Mouse (Mus musculus): Measurements from ENCODE around the gene C1qb. TPM values are rescaled to one million over a fixed set of nuclear protein-coding genes. Genes with fewer than 3 reads are reported as not detected.

C1qb gene
- polyA plus RNA-seq, 1 experiment from 2014 or later = 45.8 TPM

DNA sequence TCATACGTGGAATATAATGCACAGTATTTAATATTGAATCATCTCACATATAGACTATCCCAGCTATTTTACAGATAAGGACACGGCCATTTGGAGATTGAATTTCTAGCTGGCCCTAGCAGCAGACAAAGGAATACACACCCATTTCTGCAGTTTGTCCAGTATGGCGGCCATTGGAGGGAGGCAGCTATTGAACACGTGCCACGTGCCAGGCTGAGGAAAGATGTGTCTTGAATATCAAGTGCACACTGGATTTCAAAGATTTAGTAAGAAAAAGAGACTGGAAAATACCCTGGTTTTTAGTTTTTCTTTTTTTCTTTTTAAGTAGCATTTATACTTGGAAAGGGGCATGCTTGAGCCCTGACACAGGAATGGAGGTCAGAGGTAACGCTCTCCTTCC is 38.8 kb downstream of the C1qb start:
- Histone ChIP-seq H3K27me3 (replicated peaks; ENCODE audit: control insufficient read depth, insufficient read depth, low read length) (no peaks in the 10 kb centered on the region), H3K36me3 (ENCODE audit: control insufficient read depth, insufficient read depth, low read length) (no peaks in the 10 kb centered on the region), H3K9me3 (replicated peaks; ENCODE audit: control insufficient read depth, low read length) (no peaks in the 10 kb centered on the region), H3K27ac (ENCODE audit: low read depth, low read length) (no peak overlapping the region), H3K4me1 (ENCODE audit: control insufficient read depth, insufficient read depth, low read length) (peaks cover 7% of the 10 kb centered on the region), H3K4me2 (ENCODE audit: low read length) (no peak overlapping the region), H3K9ac (ENCODE audit: low read length) (no peak overlapping the region), H3K4me3 (ENCODE audit: low read depth, low read length) (no peak overlapping the region)
- no peak for ATAC-seq
- WGBS = 58% methylated on average over 6 of the region's 6 CpGs
- no peak for DNase-seq (ENCODE audit: low spot score)

DNA sequence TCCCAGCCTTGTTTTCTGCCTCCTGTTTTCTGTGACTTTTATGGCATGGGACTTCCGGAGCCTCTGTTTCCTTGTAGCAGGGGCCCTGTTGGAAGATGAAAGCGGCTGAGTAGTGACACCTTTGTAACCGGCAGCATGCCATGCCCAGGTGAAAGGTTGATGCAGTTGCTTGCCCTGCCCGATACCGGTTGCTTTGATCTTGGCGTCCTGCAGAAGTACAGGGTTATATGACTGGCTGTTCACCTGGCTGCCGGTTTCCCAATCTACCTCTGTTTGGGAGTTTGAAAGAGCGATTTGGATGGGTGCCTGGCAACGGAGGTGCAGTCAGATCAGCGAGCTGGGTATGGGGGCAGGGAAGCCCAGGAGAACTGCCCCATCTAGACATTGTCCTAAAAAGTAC is 43.2 kb downstream of the C1qb start:
- 86% methylated on average over 10 of the region's 10 CpGs for WGBS
- no peaks in the 10 kb centered on the region for H3K9me3 ChIP-seq (replicated peaks; ENCODE audit: control insufficient read depth, low read length)
- no peaks in the 10 kb centered on the region for H3K27me3 ChIP-seq (replicated peaks; ENCODE audit: control insufficient read depth, insufficient read depth, low read length)
- H3K27ac ChIP-seq (ENCODE audit: low read depth, low read length) = no peak overlapping the region
- H3K4me3 ChIP-seq (ENCODE audit: low read depth, low read length) = no peak overlapping the region
- no peak overlapping the region for H3K9ac ChIP-seq (ENCODE audit: low read length)
- H3K4me2 ChIP-seq (ENCODE audit: low read length) = no peak overlapping the region
- H3K36me3 ChIP-seq (ENCODE audit: control insufficient read depth, insufficient read depth, low read length) = no peaks in the 10 kb centered on the region
- DNase-seq (ENCODE audit: low spot score) (no peak), ATAC-seq (no peak)
- peaks cover 16% of the 10 kb centered on the region for H3K4me1 ChIP-seq (ENCODE audit: control insufficient read depth, insufficient read depth, low read length)

DNA sequence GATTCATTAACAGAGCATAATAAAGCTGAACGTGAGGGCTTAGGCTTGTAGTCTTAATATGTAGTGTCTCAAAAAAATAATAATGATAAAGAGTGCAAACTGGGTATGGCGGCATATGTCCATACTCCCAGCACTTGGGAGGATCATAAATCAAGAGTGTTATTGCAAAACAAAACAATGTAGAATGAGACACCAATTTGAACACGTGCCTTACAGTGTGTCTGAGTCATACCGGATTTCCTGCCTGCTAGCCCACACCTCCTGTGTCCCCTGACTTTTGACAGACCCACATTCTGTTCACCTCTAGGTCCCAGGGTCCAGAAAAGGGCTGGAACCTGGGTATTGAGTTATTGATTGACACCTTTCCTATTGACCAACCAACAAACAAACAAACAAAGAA is 44.0 kb downstream of the C1qb start:
- Histone ChIP-seq H3K4me3 (ENCODE audit: low read depth, low read length) (no peak overlapping the region), H3K9ac (ENCODE audit: low read length) (no peak overlapping the region), H3K27me3 (replicated peaks; ENCODE audit: control insufficient read depth, insufficient read depth, low read length) (no peaks in the 10 kb centered on the region), H3K27ac (ENCODE audit: low read depth, low read length) (no peak overlapping the region), H3K36me3 (ENCODE audit: control insufficient read depth, insufficient read depth, low read length) (no peaks in the 10 kb centered on the region), H3K4me1 (ENCODE audit: control insufficient read depth, insufficient read depth, low read length) (peaks cover 23% of the 10 kb centered on the region), H3K9me3 (replicated peaks; ENCODE audit: control insufficient read depth, low read length) (no peaks in the 10 kb centered on the region), H3K4me2 (ENCODE audit: low read length) (no peak overlapping the region)
- DNase-seq (ENCODE audit: low spot score) (no peak), ATAC-seq (no peak)
- 88% methylated on average over 4 of the region's 4 CpGs for WGBS

DNA sequence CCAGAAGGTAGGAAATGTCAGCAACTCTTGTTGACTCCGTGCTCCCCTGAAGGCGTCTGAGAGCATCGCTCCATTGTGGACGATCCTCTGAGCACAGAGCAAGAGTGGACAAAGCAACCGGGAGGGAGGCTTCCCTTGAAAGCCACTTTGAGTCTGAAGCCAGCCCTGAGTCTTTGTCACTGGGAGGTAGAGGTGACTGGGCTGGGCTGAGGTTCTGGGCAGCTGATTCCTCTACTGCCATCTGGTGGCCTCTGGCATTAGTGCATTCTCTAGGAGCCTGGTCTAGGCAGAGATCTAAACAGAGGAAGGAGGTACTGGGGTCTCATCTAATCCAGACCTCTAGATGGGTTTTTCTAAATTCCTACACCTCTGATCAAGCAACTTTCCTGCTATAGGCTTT is 44.9 kb downstream of the C1qb start:
- Histone ChIP-seq H3K9ac (ENCODE audit: low read length) (no peak overlapping the region), H3K9me3 (replicated peaks; ENCODE audit: control insufficient read depth, low read length) (no peaks in the 10 kb centered on the region), H3K36me3 (ENCODE audit: control insufficient read depth, insufficient read depth, low read length) (no peaks in the 10 kb centered on the region), H3K27me3 (replicated peaks; ENCODE audit: control insufficient read depth, insufficient read depth, low read length) (no peaks in the 10 kb centered on the region), H3K27ac (ENCODE audit: low read depth, low read length) (no peak overlapping the region), H3K4me3 (ENCODE audit: low read depth, low read length) (no peak overlapping the region), H3K4me2 (ENCODE audit: low read length) (no peak overlapping the region), H3K4me1 (ENCODE audit: control insufficient read depth, insufficient read depth, low read length) (peaks cover 29% of the 10 kb centered on the region)
- WGBS = 3% methylated on average over 5 of the region's 5 CpGs
- ATAC-seq = peak; percentile 47
- DNase-seq (ENCODE audit: low spot score) = peak; percentile 89

DNA sequence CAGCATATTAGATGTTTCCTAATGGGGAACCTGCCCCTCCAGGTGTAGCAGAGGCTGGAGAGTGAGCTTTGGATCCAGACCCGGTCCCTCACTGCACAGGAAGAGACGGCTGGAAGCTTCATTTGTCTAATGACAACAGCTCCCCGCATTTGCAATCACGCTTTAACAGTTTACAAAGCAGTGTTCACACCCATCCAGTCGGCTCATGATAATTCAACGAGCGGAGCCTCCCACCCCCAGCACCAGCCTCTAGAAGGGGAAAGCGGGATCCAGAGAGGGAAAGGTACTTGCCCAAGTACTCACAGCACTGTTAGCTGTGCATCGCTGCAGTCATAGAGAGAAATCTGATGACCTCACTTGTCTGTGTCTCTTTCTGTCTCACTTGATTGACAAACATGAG is 47.5 kb downstream of the C1qb start:
- ATAC-seq = no peak
- H3K9ac ChIP-seq (ENCODE audit: low read length) = no peak overlapping the region

DNA sequence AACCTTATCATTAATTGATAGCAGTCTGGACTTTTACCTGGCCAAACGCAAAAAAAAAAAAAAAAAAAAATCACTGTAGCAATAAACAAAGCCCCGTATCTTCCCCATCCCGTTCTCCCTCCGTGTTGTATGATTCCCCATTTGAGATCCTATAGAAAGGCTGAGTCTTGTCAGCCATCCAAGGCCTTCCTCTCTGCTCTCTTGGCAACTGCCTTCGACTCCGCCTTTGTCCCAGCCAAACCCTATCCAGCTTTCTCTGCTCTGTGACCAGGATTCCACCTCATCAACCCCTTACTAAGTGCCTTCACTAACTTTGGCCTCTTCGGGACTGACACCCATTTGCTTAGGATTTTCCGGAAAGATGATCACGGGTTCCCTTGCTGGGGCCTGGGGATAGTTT is 48.0 kb downstream of the C1qb start:
- Histone ChIP-seq H3K36me3 (ENCODE audit: control insufficient read depth, insufficient read depth, low read length) (no peaks in the 10 kb centered on the region), H3K27ac (ENCODE audit: low read depth, low read length) (peak overlapping the region; percentile 100; the same call in 1 of the 2 replicates), H3K9me3 (replicated peaks; ENCODE audit: control insufficient read depth, low read length) (no peaks in the 10 kb centered on the region), H3K9ac (ENCODE audit: low read length) (no peak overlapping the region), H3K4me3 (ENCODE audit: low read depth, low read length) (no peak overlapping the region), H3K27me3 (replicated peaks; ENCODE audit: control insufficient read depth, insufficient read depth, low read length) (no peaks in the 10 kb centered on the region), H3K4me2 (ENCODE audit: low read length) (no peak overlapping the region), H3K4me1 (ENCODE audit: control insufficient read depth, insufficient read depth, low read length) (peaks cover 37% of the 10 kb centered on the region)
- DNase-seq (ENCODE audit: low spot score) = peak; percentile 73
- WGBS = 43% methylated on average over 9 of the region's 9 CpGs
- ATAC-seq = no peak

More for the DNA sequence above, 47.5 kb downstream of the C1qb start:
- H3K36me3 ChIP-seq (ENCODE audit: control insufficient read depth, insufficient read depth, low read length) = no peaks in the 10 kb centered on the region
- H3K9me3 ChIP-seq (replicated peaks; ENCODE audit: control insufficient read depth, low read length) = no peaks in the 10 kb centered on the region
- peaks cover 33% of the 10 kb centered on the region for H3K4me1 ChIP-seq (ENCODE audit: control insufficient read depth, insufficient read depth, low read length)
- no peak overlapping the region for H3K27ac ChIP-seq (ENCODE audit: low read depth, low read length)
- no peak overlapping the region for H3K4me3 ChIP-seq (ENCODE audit: low read depth, low read length)
- 28% methylated on average over 9 of the region's 9 CpGs for WGBS
- no peak overlapping the region for H3K4me2 ChIP-seq (ENCODE audit: low read length)
- peak; percentile 63 for DNase-seq (ENCODE audit: low spot score)
- H3K27me3 ChIP-seq (replicated peaks; ENCODE audit: control insufficient read depth, insufficient read depth, low read length) = no peaks in the 10 kb centered on the region

DNA sequence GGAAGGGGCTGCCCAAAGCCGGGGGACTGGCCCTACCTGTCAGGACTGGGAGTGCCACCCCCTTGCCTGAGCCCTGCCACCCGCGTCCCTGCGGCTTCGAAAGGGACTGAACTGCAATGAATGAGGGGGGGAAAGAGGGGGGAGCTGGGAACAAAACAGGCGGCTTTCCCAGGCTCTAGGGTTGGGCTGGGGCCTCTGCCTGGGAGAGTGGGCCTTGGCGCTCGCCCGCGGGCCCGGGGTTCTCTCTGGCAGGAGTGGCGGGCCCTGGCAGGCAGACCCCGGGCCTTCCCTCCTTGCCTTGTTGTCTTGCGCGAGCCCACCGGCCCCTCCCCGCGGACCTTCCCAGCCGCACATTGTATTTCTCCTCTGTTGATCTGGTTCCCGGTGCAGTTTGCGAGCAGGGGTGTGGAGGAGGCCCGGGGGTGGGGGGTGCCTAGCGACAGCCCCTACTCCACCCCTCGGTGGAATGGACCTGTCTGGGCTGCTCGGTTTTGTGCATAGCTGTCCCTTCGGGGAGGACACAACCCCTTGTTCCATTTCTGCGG is 49.5 kb downstream of the C1qb start:
- Histone ChIP-seq H3K4me1 (ENCODE audit: control insufficient read depth, insufficient read depth, low read length) (peaks cover 46% of the 10 kb centered on the region), H3K27ac (ENCODE audit: low read depth, low read length) (peak overlapping the region; percentile 100), H3K9me3 (replicated peaks; ENCODE audit: control insufficient read depth, low read length) (no peaks in the 10 kb centered on the region), H3K27me3 (replicated peaks; ENCODE audit: control insufficient read depth, insufficient read depth, low read length) (no peaks in the 10 kb centered on the region), H3K4me2 (ENCODE audit: low read length) (peak overlapping the region; percentile 93), H3K9ac (ENCODE audit: low read length) (peak overlapping the region; percentile 98), H3K4me3 (ENCODE audit: low read depth, low read length) (peak overlapping the region; percentile 92), H3K36me3 (ENCODE audit: control insufficient read depth, insufficient read depth, low read length) (no peaks in the 10 kb centered on the region)
- under 1% methylated on average over 27 of the region's 27 CpGs for WGBS
- ATAC-seq = peak; percentile 70
- DNase-seq (ENCODE audit: low spot score) = peak; percentile 93

DNA sequence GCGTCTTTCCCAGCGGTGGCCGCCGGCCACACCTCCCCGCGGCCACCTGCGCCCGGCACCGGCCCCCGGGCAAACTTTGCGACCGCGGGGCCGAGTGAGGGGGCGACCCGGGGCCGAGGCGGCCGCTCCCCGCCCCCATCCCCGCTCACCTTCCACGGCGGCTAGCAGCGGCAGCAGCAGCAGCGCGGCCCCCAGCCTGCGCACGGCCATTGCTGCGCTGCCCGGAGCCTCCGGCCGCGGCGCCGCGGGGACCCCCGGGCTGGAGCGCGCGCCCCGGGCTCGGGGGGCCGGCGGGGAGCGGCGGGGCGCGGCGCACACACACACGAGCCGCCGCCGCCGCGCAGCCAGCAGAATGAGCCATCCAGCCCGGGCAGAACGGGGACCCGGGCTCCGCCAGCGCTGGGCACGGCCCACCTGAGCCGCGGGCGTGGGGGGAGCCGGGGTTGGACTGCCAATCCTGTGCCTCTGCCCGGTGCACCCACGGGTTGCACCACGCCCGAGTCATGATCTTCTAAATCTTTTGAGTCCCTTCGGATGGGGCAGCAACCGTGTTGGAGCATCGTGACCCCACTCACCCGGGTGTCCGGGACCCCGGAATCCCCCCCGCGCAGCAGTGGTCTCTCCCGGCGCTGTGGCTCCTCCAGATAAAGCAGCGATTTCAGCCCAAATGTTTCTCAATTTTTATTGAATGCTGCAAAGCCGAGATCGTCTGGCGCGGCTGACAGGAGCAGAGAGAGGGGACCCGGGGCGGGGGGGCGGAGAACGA is 50.2 kb downstream of the C1qb start, which contains the start of gene Ephb2:
Gene Ephb2 (minus strand): TSS at position 368 of the 766 bp plus-strand sequence.
- H3K4me3 ChIP-seq (ENCODE audit: low read depth, low read length) = peak within 1 kb of the TSS; percentile 92
- H3K4me1 ChIP-seq (ENCODE audit: control insufficient read depth, insufficient read depth, low read length) = peaks cover 49% of the 10 kb centered on the region
- DNase-seq (ENCODE audit: low spot score) (peak; percentile 86), ATAC-seq (peak; percentile 86)
- H3K9ac ChIP-seq (ENCODE audit: low read length) = peak within 1 kb of the TSS; percentile 98
- peak within 1 kb of the TSS; percentile 93 for H3K4me2 ChIP-seq (ENCODE audit: low read length)
- H3K9me3 ChIP-seq (replicated peaks; ENCODE audit: control insufficient read depth, low read length) = no peaks in the 10 kb centered on the region
- no peaks in the 10 kb centered on the region for H3K27me3 ChIP-seq (replicated peaks; ENCODE audit: control insufficient read depth, insufficient read depth, low read length)
- H3K36me3 ChIP-seq (ENCODE audit: control insufficient read depth, insufficient read depth, low read length) = no peaks in the 10 kb centered on the region
- WGBS = under 1% methylated on average over 64 of the region's 88 CpGs
- peak within 1 kb of the TSS; percentile 100 for H3K27ac ChIP-seq (ENCODE audit: low read depth, low read length)

Measured in forebrain, embryonic 14.5 days (tissue).